Mouse (Mus musculus): ENCODE data around the gene Olfr1065. TPM values are rescaled to one million over a fixed set of nuclear protein-coding genes. Genes with fewer than 3 reads are reported as not detected.
"Not testable (repeated sequence)": the region's sequence is repeated elsewhere in the genome, so short reads cannot be mapped to it uniquely, and the experiment has no call there.

The Olfr1065 gene
- total RNA-seq (2021) (not detected), polyA plus RNA-seq (2012; rRNA removed) (not detected in 2 replicates)
- long read RNA-seq = 0 reads

DNA sequence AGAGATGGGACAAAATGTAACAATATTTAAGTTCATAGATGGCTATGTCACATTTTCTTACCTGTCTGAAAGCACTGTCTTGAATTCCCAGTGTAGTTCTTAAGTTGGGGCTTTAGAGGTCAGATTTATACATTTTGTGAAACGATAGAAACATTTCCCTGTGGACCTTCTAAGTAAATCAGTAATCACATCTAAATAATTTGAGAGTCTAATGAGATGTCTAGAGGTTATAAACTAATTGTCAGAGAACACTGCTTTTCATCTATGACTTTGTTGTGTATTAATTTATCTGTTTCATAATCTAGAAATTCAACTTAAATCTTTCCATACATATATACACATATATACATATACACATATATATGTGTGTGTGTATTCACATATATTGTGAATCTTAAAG, at the start of gene Olfr1065:
Olfr1065 (minus strand) TSS at position 101 of the 400 bp plus-strand sequence.
- H3K79me2 ChIP-seq (replicated peaks; ENCODE audit: control insufficient read depth, insufficient read depth, low read length); H3K27ac ChIP-seq; H3K9ac ChIP-seq (ENCODE audit: low read depth, low read length); H3K27me3 ChIP-seq (ENCODE audit: control insufficient read depth, insufficient read depth, low read length); intact Hi-C loops (cut with DNase I); DNase-seq; H3K4me3 ChIP-seq; H3K36me3 ChIP-seq (ENCODE audit: control insufficient read depth, insufficient read depth, low read length); H3K4me1 ChIP-seq (ENCODE audit: control insufficient read depth, insufficient read depth, low read length): not testable (repeated sequence)
- 33% methylated on average over 1 of the region's 1 CpGs for WGBS

DNA sequence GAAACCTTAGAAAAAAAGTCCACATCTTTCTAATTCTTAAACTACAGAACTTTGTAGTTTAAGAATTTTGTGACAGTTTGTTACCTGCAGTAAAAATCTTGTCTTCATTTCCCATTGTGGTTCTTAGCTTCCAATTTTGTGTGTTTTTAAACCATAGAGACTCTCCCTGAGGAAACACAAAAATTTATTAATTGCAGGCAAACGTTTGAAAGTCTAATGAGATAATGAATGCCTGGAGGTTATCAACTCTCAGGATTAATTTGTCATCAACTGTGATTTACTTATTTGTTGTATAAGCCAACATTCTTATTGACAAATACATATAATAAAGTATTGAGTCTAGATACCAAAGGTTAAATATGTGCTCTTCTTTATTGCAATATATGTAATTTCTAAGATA, 36.9 kb upstream of the Olfr1065 start, which contains the start of gene Olfr228:
Olfr228 (minus strand) TSS at position 101 of the 400 bp plus-strand sequence.
- Histone ChIP-seq H3K27ac (no peak within 1 kb of the TSS), H3K4me3 (no peak within 1 kb of the TSS), H3K79me2 (replicated peaks; ENCODE audit: control insufficient read depth, insufficient read depth, low read length) (no peaks in the 10 kb centered on the region), H3K27me3 (ENCODE audit: control insufficient read depth, insufficient read depth, low read length) (no peaks in the 10 kb centered on the region), H3K36me3 (ENCODE audit: control insufficient read depth, insufficient read depth, low read length) (no peaks in the 10 kb centered on the region), H3K9ac (ENCODE audit: low read depth, low read length) (no peak within 1 kb of the TSS), H3K4me1 (ENCODE audit: control insufficient read depth, insufficient read depth, low read length) (no peaks in the 10 kb centered on the region)
- TF ChIP-seq CTCF (IDR thresholded peaks at IDR 0.05) (no peak), EP300 (IDR thresholded peaks at IDR 0.05; ENCODE audit: insufficient read depth, low read depth, low read length) (no peak), POLR2A (IDR thresholded peaks at IDR 0.05; ENCODE audit: insufficient read depth, low read depth, low read length) (no peak)
- no peak for DNase-seq
- intact Hi-C loops (cut with DNase I) = no loop called here
- WGBS = 24% methylated on average over 1 of the region's 1 CpGs

GRCm38 (mm10) chr2:86464442-86465109, 14.2 kb upstream of the Olfr1065 start:
- H3K79me2 ChIP-seq (replicated peaks; ENCODE audit: control insufficient read depth, insufficient read depth, low read length) = no peaks in the 10 kb centered on the region
- TF ChIP-seq EP300 (IDR thresholded peaks at IDR 0.05; ENCODE audit: insufficient read depth, low read depth, low read length) = no peak
- TF ChIP-seq POLR2A (IDR thresholded peaks at IDR 0.05; ENCODE audit: insufficient read depth, low read depth, low read length) = no peak
- TF ChIP-seq CTCF (IDR thresholded peaks at IDR 0.05) = peak; percentile 87
- H3K36me3 ChIP-seq (ENCODE audit: control insufficient read depth, insufficient read depth, low read length) = no peaks in the 10 kb centered on the region
- no peaks in the 10 kb centered on the region for H3K27me3 ChIP-seq (ENCODE audit: control insufficient read depth, insufficient read depth, low read length)
- intact Hi-C loops (cut with DNase I) = loop anchor here (1.0 to 5.0 kb wide), 2 partner anchors 739 to 1342 kb away; no protein-coding TSS in a partner anchor
- 21% methylated on average over 10 of the region's 10 CpGs for WGBS
- DNase-seq = peak; percentile 21 to 42
- H3K9ac ChIP-seq (ENCODE audit: low read depth, low read length) = no peak overlapping the region
- no peak overlapping the region for H3K4me3 ChIP-seq
- no peak overlapping the region for H3K27ac ChIP-seq
- no peaks in the 10 kb centered on the region for H3K4me1 ChIP-seq (ENCODE audit: control insufficient read depth, insufficient read depth, low read length)

DNA sequence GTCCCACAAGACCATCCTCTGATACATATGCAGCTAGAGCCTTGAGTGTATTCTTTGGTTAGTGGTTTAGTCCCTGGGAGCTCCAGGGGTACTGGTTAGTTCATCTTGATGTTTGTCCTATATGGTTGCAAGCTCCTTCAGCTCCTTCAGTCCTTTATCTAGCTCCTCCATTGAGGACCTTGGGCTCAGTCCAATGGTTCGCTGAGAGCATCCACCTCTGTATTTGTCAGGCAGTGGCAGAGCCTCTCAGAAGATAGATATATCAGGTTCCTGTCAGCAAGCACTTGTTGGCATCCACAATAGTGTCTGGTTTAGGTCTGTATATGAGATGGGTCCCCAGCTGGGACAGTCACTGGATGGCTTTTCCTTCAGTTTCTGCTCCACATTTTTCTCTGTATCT, 10.0 kb upstream of the Olfr1065 start:
- Histone ChIP-seq H3K27me3 (ENCODE audit: control insufficient read depth, insufficient read depth, low read length) (no peaks in the 10 kb centered on the region), H3K27ac (no peak overlapping the region), H3K9ac (ENCODE audit: low read depth, low read length) (no peak overlapping the region), H3K4me1 (ENCODE audit: control insufficient read depth, insufficient read depth, low read length) (no peaks in the 10 kb centered on the region), H3K4me3 (no peak overlapping the region), H3K36me3 (ENCODE audit: control insufficient read depth, insufficient read depth, low read length) (no peaks in the 10 kb centered on the region), H3K79me2 (replicated peaks; ENCODE audit: control insufficient read depth, insufficient read depth, low read length) (no peaks in the 10 kb centered on the region)
- intact Hi-C loops (cut with DNase I) = loop anchor here (5.0 kb wide), 1 partner anchor 1338 kb away; no protein-coding TSS in a partner anchor
- TF ChIP-seq EP300 (IDR thresholded peaks at IDR 0.05; ENCODE audit: insufficient read depth, low read depth, low read length) = no peak
- TF ChIP-seq CTCF (IDR thresholded peaks at IDR 0.05) = no peak
- no peak for TF ChIP-seq POLR2A (IDR thresholded peaks at IDR 0.05; ENCODE audit: insufficient read depth, low read depth, low read length)
- WGBS = 55% methylated on average over 1 of the region's 1 CpGs
- no peak for DNase-seq

GRCm38 (mm10) chr2:86456169-86456568, 5.8 kb upstream of the Olfr1065 start, which contains the start of gene Olfr1066:
Olfr1066 (minus strand) TSS chr2:86456269.
- no peak for DNase-seq
- H3K27me3 ChIP-seq (ENCODE audit: control insufficient read depth, insufficient read depth, low read length) = no peaks in the 10 kb centered on the region

DNA sequence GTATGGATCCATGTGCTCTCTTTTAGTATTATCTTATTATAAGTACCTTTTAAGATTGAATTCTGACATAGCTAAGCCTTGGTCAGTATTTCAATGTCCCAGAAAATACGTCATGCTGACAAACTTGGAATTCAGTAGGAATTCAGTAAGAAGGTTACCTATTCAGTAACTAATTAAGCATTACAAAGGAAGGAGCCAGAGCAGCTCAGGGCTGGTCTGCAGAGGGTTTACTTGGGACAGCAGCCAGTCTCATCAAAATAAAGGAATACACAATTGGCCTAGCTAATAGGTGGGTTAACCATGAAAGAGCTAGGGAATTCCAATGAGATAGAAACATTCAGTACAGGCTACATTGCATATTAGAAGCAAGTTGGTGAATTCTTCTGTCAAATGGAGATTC, 8.3 kb downstream of the Olfr1065 start:
- intact Hi-C loops (cut with DNase I); H3K4me3 ChIP-seq; H3K9ac ChIP-seq (ENCODE audit: low read depth, low read length); H3K4me1 ChIP-seq (ENCODE audit: control insufficient read depth, insufficient read depth, low read length); H3K27ac ChIP-seq; H3K79me2 ChIP-seq (replicated peaks; ENCODE audit: control insufficient read depth, insufficient read depth, low read length); H3K36me3 ChIP-seq (ENCODE audit: control insufficient read depth, insufficient read depth, low read length); H3K27me3 ChIP-seq (ENCODE audit: control insufficient read depth, insufficient read depth, low read length); DNase-seq: not testable (repeated sequence)
- 69% methylated on average over 1 of the region's 1 CpGs for WGBS

More at GRCm38 (mm10) chr2:86456169-86456568, 5.8 kb upstream of the Olfr1065 start, which contains the start of gene Olfr1066:
- Histone ChIP-seq H3K4me1 (ENCODE audit: control insufficient read depth, insufficient read depth, low read length) (no peaks in the 10 kb centered on the region), H3K79me2 (replicated peaks; ENCODE audit: control insufficient read depth, insufficient read depth, low read length) (no peaks in the 10 kb centered on the region), H3K9ac (ENCODE audit: low read depth, low read length) (no peak within 1 kb of the TSS), H3K27ac (no peak within 1 kb of the TSS), H3K36me3 (ENCODE audit: control insufficient read depth, insufficient read depth, low read length) (no peaks in the 10 kb centered on the region), H3K4me3 (no peak within 1 kb of the TSS)
- intact Hi-C loops (cut with DNase I) = no loop called here
- 76% methylated on average over 1 of the region's 1 CpGs for WGBS
- no peak for TF ChIP-seq EP300 (IDR thresholded peaks at IDR 0.05; ENCODE audit: insufficient read depth, low read depth, low read length)
- TF ChIP-seq POLR2A (IDR thresholded peaks at IDR 0.05; ENCODE audit: insufficient read depth, low read depth, low read length) = no peak
- no peak for TF ChIP-seq CTCF (IDR thresholded peaks at IDR 0.05)

DNA sequence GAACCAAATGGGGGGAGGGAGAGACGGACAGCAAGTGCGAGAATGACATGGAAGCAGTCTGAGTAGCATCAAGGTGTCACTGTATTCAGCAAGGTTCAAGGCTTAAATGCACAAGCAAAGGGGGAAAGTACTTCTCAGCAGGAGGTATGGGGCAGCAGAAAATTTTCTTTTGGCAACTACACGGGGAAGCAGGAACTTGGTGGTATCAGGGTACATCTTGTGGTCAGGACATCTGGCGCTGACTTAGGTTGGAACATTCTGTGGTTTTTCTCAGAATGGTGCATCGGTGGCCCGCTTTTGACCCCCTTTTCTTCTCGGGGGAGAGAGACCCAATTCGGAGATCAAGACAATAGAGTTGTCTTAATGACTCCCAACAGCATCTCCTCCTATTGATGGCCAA, 21.9 kb downstream of the Olfr1065 start:
- DNase-seq; H3K79me2 ChIP-seq (replicated peaks; ENCODE audit: control insufficient read depth, insufficient read depth, low read length); H3K36me3 ChIP-seq (ENCODE audit: control insufficient read depth, insufficient read depth, low read length); H3K4me1 ChIP-seq (ENCODE audit: control insufficient read depth, insufficient read depth, low read length); H3K9ac ChIP-seq (ENCODE audit: low read depth, low read length); H3K4me3 ChIP-seq; intact Hi-C loops (cut with DNase I); H3K27me3 ChIP-seq (ENCODE audit: control insufficient read depth, insufficient read depth, low read length); H3K27ac ChIP-seq: not testable (repeated sequence)
- WGBS = 77% methylated on average over 8 of the region's 8 CpGs

- H3K79me2 ChIP-seq (replicated peaks; ENCODE audit: control insufficient read depth, insufficient read depth, low read length); H3K9ac ChIP-seq (ENCODE audit: low read depth, low read length); H3K27ac ChIP-seq; intact Hi-C loops (cut with DNase I); H3K36me3 ChIP-seq (ENCODE audit: control insufficient read depth, insufficient read depth, low read length); DNase-seq; H3K27me3 ChIP-seq (ENCODE audit: control insufficient read depth, insufficient read depth, low read length); H3K4me3 ChIP-seq; H3K4me1 ChIP-seq (ENCODE audit: control insufficient read depth, insufficient read depth, low read length): not testable (repeated sequence)
Measured at GRCm38 (mm10) chr2:86426649-86427048, 23.7 kb downstream of the Olfr1065 start, which contains the start of gene Olfr1062. Olfr1062 (minus strand) TSS chr2:86426749.

Measured in heart, adult 2 months (tissue).